Mouse (Mus musculus) common myeloid progenitor, adult 5-6 weeks (primary cell): ENCODE data around the gene Fubp1. TPM values are rescaled to one million over a fixed set of nuclear protein-coding genes. Genes with fewer than 3 reads are reported as not detected.

Experiments
- ATAC-seq: replicated peaks from 2 replicates; pipeline ENCODE4 v1.8.0; 2016; ENCODE audit warnings: low read depth, mild to moderate bottlenecking, moderate TSS enrichment, inconsistent platforms; ENCODE audit not compliant: poor library complexity, severe bottlenecking
- total RNA-seq: library from RNA; stranded (forward); fragments of 200-1000, 187-1606 nt; gene quantifications from 2 replicates; pipeline ENCODE4 v1.2.3, GENCODE M21; 2017

Fubp1 gene
- 244 and 251 TPM in 2 replicates for total RNA-seq

DNA sequence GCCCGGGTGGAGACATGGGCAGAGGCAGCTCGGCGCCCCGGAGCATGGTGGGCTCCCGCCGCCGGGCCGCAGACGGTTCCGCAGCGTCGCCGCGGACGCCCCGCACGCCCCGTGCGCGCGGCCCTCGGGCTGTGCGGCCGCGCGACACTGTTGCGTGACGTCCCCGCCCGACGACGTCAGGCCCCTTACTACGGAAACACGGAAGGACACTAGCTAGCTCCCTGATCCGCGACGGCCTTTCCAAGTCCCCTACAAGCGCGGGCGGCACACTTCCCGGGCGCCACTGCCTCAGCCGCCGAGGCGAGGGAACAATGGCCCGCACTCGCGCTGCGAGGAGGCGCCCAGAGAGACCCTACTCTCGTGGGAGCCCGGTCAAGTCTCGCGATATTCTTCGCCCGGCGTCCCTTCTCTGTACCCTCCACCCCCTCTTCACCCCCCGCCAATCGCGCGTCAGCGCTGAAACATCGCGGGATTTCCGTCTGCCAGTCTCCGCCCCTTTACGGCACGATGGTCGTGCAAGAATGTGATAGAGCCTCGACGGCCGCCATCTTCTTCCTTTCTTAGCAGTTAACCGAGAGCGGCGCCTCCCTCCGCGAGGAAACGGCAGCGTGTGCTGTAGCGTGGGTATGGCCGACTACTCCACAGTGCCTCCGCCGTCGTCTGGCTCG, at the start of gene Fubp1, which contains the start of gene Dnajb4:
Gene Fubp1 (plus strand): TSS at position 456 of the 668 bp plus-strand sequence.
Gene Dnajb4 (minus strand): TSS at position 336 of the 668 bp plus-strand sequence.
- peak; percentile 82 for ATAC-seq

DNA sequence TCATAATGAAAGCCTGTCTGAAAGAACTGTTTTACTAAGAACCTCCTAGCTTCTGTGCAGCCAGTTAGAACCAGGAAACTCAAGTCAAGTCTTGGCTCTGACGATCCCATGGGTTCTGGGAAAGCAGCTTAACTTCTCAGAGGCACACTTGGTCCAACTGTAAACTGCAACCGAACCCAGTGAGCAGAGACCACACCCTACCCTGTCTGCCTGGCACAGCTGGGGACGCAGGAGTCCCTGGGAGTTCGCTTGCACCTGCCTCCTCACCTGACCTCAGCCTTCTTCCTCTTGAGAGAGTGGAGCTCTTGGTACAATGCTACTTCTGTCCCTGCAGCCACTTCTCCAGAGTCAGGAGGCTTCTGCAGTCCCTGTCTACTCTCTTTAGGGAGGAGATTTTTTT, 49.6 kb upstream of the Fubp1 start:
- ATAC-seq: no peak

- ATAC-seq: no peak
Observed at GRCm38 (mm10) chr3:152163320-152163719, 46.9 kb upstream of the Fubp1 start.

DNA sequence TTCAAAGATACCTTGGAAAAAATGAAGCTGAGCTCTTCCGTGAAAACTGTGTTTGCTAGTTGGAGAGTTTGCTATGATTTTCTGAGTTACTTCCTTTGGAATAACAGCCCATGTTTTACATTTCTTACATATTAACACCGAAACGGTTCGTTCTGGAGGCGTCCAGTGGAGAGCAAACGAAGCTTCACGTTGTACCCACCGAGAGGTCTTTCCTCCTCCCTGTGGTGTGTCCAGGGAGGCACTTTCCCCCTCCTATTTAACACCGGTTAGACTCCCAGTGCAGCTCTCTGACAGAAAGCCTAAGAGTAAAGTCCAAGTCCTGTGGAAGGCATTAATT, 45.2 kb upstream of the Fubp1 start:
- ATAC-seq: no peak

- ATAC-seq: peak; percentile 50
Observed at GRCm38 (mm10) chr3:152165351-152166098, 44.7 kb upstream of the Fubp1 start.

DNA sequence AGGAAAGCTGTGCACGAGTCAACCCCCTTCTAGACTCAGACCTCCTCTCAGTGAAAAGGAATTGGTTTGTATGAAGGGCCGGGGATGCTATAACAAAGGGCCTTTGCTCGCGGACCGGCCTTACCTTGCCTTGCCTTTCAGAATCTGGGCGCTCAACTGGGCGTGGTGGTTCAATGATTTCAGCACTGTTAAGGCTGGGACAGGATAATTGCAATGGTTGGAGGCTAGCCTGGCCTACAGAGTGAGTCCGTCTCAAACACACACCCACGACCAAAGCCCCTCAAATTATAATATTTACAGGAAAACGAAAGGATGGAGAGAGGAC, 44.2 kb upstream of the Fubp1 start, which contains the start of gene Gipc2:
Gene Gipc2 (minus strand): TSS at position 132 of the 325 bp plus-strand sequence.
- ATAC-seq: peak; percentile 15; the same call in 1 of the 2 replicates

- ATAC-seq: no peak
Observed at GRCm38 (mm10) chr3:152166699-152167451, 43.3 kb upstream of the Fubp1 start.

- no peak for ATAC-seq
Observed at GRCm38 (mm10) chr3:152168007-152168406, 42.2 kb upstream of the Fubp1 start.

- no peak for ATAC-seq
Observed at GRCm38 (mm10) chr3:152170407-152170806, 39.8 kb upstream of the Fubp1 start.

DNA sequence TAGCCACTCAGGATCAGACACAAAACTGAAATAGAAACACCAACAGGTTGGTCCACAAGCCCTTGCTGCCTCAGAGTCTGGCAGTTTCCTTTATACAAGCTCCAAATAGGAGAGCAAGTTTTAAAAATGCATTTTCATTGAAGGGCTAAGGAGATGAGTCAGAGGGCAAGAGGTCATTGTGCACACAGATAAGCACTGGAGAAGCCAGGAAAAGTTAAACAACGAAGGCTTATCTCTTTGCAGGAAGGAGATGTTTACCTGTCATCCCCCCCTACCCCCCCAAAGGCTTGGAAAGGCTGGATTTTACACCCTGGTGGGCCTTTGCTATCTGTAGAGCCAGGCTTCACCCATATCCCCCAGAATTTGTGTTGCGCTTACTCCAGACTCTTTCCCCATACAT, 39.0 kb upstream of the Fubp1 start:
- ATAC-seq: no peak

DNA sequence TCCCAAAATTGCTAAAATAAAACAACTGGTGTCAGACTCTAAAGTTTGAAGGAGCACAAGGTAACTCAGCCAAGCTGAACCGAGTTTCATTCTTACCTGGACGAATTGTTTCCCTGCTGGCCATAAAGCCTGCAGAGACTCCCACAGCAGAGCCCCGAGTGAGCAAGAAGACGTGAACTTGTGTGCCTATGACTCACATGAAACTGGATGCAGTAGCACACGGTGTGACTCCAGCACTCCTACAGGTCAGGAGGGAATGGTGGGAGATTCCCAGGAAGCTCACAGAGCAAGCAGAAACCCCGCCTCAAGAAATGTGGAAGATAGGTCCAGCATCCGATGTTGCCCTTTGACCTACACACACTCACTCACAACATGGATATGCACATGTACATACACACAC, 38.4 kb upstream of the Fubp1 start:
- ATAC-seq: no peak

- ATAC-seq: no peak
Observed at GRCm38 (mm10) chr3:152172322-152172935, 37.8 kb upstream of the Fubp1 start.

GRCm38 (mm10) chr3:152178816-152179215, 31.4 kb upstream of the Fubp1 start:
- no peak for ATAC-seq

- ATAC-seq: no peak
Observed at GRCm38 (mm10) chr3:152179285-152179684, 30.9 kb upstream of the Fubp1 start.

DNA sequence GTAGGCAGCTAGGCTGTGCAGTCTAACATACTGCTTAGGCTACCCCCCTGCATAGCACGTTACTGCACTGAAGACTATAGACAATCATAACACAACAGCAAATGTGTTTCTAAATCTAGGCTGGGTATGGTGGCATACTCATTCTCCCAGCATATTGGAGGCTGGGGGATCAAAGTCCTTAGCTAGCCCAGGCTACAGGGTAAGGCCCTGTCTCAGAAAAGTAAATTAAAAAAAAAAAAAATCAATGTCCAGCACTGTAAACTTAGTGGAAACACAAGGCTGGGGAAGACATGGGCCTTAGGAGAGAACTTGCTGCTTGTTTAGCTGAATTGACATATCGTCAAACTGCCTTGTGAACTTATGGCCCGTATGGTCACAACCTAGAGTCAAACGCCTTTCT, 29.6 kb upstream of the Fubp1 start:
- no peak for ATAC-seq

GRCm38 (mm10) chr3:152183522-152183921, 26.7 kb upstream of the Fubp1 start:
- ATAC-seq: no peak

- no peak for ATAC-seq
Observed at GRCm38 (mm10) chr3:152186106-152186505, 24.1 kb upstream of the Fubp1 start.

GRCm38 (mm10) chr3:152189306-152189705, 20.9 kb upstream of the Fubp1 start:
- ATAC-seq: no peak

DNA sequence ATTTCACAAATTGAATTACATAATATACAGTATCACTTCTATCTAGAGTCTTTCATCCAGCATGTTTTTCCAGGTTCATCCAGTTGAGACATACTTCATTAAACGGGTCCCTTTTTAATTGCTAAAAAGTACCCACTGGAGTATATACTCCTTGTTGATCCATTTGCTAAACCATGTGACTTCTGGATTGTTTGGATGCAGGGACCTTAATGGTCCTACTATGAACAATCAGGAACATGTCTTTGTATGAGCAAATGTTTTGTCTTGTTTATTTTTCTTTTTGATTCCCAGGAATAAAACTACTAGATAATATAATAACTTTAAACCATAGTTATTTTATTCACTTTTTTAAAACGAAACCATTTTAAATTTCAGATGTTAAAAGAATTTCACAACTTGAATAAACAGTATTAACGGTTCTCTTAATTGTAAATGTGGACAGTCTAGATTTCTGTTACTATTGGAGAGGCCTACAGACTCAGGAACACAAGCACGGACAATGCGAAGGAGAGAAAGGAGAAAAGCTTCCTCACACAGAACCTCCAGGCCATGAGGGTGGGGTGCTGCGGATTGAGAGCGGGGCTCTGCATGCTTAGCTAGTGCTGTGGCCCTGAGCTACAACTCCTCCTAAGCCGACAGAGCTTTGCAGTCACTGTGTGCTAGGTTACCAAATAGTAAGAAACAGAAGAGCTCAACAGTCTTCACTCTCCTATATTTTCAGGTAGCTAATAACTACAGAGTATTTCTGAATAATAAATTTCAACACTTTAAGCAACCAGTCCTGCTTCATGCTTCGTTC, 19.3 kb upstream of the Fubp1 start:
- no peak for ATAC-seq

- peak; percentile 28 for ATAC-seq
Observed at GRCm38 (mm10) chr3:152191791-152192237, 18.4 kb upstream of the Fubp1 start.
